Mouse (Mus musculus) megakaryocyte, embryonic 14.5 days (primary cell): ENCODE measurements around the gene Idh2.

ENCODE experiments used
- FLI1 ChIP-seq: IDR thresholded peaks from 2 replicates; pipeline ENCODE4 v1.6.1; 2012; ENCODE audit warnings: low read length, inconsistent platforms, mixed read lengths
- GATA1 ChIP-seq: IDR thresholded peaks from 3 replicates; pipeline ENCODE4 v1.6.1; 2012; ENCODE audit warnings: mixed read lengths, low read length, inconsistent platforms, borderline replicate concordance

- TF ChIP-seq GATA1: no peak
- TF ChIP-seq FLI1: no peak
Observed at GRCm38 (mm10) chr7:80088191-80088590, 27.0 kb downstream of the Idh2 start.
